Mouse (Mus musculus) adrenal gland, adult (tissue): ENCODE measurements around the gene Snrpa.

Experiments
- DNase-seq, 2 experiments: peaks; one replicate each; pipeline ENCODE4 v3.0.0; 2022 to 2023; ENCODE audit warnings: low spot score in 1 of 2; ENCODE audit not compliant: inconsistent age in 2 of 2

Gene Snrpa

GRCm38 (mm10) chr7:27195681-27196611 is at the start of gene Snrpa, which contains the start of gene BC024978:
Gene Snrpa, minus strand, starts transcription at chr7:27196271.
Gene BC024978, plus strand, starts transcription at chr7:27195781.
- DNase-seq: peak; percentile 98

GRCm38 (mm10) chr7:27244088-27244487 is 48.0 kb upstream of the Snrpa start:
- DNase-seq: peak in 1 of 2 experiments; percentile 55

GRCm38 (mm10) chr7:27243211-27243610 is 47.1 kb upstream of the Snrpa start:
- no peak for DNase-seq

- DNase-seq: no peak
These were observed 42.5 kb upstream of the Snrpa start for GRCm38 (mm10) chr7:27238568-27238967.

GRCm38 (mm10) chr7:27237527-27237926 is 41.5 kb upstream of the Snrpa start:
- peak in 1 of 2 experiments; percentile 34 for DNase-seq

- DNase-seq: peak in 1 of 2 experiments; percentile 81
These were observed 39.7 kb upstream of the Snrpa start for GRCm38 (mm10) chr7:27235726-27236125.

GRCm38 (mm10) chr7:27233300-27233699 is 37.2 kb upstream of the Snrpa start:
- DNase-seq: no peak

- peak; percentile 96 to 98 for DNase-seq
These were observed 36.8 kb upstream of the Snrpa start, which contains the start of gene Coq8b for GRCm38 (mm10) chr7:27232781-27233281. Gene Coq8b, plus strand, starts transcription at chr7:27233023.

GRCm38 (mm10) chr7:27231693-27232331 is 35.7 kb upstream of the Snrpa start:
- peak; percentile 95 to 97 for DNase-seq

GRCm38 (mm10) chr7:27230781-27231180 is 34.7 kb upstream of the Snrpa start:
- peak in 1 of 2 experiments; percentile 23 for DNase-seq

- no peak for DNase-seq
These were observed 32.8 kb upstream of the Snrpa start for GRCm38 (mm10) chr7:27228865-27229264.

- DNase-seq: peak; percentile 94 to 97
These were observed 32.3 kb upstream of the Snrpa start, which contains the start of gene Itpkc for GRCm38 (mm10) chr7:27228281-27228821. Gene Itpkc, minus strand, starts transcription at chr7:27228661.

GRCm38 (mm10) chr7:27227676-27228075 is 31.6 kb upstream of the Snrpa start:
- DNase-seq: no peak

- peak in 1 of 2 experiments; percentile 44 for DNase-seq
These were observed 31.2 kb upstream of the Snrpa start for GRCm38 (mm10) chr7:27227276-27227675.

GRCm38 (mm10) chr7:27224877-27225575 is 29.0 kb upstream of the Snrpa start:
- DNase-seq: peak; percentile 76 to 81

GRCm38 (mm10) chr7:27222538-27222937 is 26.5 kb upstream of the Snrpa start:
- no peak for DNase-seq

- DNase-seq: no peak
These were observed 25.9 kb upstream of the Snrpa start for GRCm38 (mm10) chr7:27221939-27222338.

GRCm38 (mm10) chr7:27219937-27220336 is 23.9 kb upstream of the Snrpa start:
- no peak for DNase-seq

GRCm38 (mm10) chr7:27218586-27218985 is 22.5 kb upstream of the Snrpa start:
- peak in 1 of 2 experiments; percentile 65 for DNase-seq

- no peak for DNase-seq
These were observed 16.6 kb upstream of the Snrpa start for GRCm38 (mm10) chr7:27212626-27213025.
